Mouse (Mus musculus) left cerebral cortex, adult 18-20 months (tissue): ENCODE measurements around the gene Gse1. TPM values are rescaled to one million over a fixed set of nuclear protein-coding genes. Genes with fewer than 3 reads are reported as not detected.
"Not testable (repeated sequence)": the region's sequence is repeated elsewhere in the genome, so short reads cannot be mapped to it uniquely, and the experiment has no call there.

Experiments
- DNase-seq, 2 experiments: peaks; one replicate each; pipeline ENCODE4 v3.0.0; 2021 to 2022; ENCODE audit warnings: low spot score in 2 of 2, mixed read lengths in 1 of 2
- total RNA-seq, 2 experiments: library from RNA; stranded (reverse); gene quantifications; 2 replicates each; pipeline ENCODE4 v1.2.3; 2021

Gene Gse1
- total RNA-seq, 2 experiments from 2014 or later: 79.8 to 90.8 TPM

DNA sequence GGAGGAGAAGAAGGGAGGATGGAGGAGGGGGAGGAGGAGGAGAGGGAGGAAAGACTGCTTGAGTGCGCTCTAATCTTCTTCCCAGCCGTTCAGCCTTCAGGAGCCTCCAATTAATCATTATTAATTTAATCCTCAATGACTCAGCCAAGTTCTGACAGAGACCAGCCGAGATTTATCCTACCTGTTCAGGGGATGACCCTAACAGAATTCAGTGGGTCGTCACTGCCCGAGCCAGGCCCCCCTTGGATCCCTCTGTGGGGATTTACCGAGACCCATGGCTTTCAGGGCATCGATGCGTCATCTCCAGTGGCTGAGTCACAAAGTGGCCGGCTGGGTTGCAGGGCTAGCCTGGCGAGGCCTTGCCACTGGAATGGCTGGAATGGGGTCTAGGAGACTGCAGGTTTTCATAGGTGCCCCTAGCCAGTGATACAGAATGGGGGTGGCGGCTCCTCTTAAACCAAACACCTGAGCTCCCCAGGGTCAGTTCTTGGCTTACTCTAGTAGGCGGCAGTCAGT, 90.3 kb downstream of the Gse1 start:
- DNase-seq: no peak

DNA sequence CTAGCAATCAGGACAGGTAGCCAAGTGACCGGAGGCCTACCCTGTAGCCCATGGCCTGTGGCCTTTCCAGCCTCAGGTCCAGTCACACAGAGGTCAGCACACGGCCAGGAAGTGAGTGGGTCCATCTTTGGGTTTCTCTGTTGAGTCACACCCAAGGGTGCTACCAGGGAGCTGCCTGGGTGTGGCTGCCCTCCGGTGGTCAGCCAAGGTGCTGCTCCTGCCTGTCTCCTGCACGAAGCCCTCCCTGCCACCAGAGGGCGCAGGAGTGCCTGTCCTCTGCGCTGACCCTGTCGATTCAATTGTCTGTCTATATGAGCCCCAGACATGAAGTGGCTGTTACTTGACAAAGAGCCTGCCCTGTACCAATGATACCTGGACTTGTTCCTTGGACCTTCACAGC, 91.2 kb downstream of the Gse1 start:
- peak; percentile 72 for DNase-seq

DNA sequence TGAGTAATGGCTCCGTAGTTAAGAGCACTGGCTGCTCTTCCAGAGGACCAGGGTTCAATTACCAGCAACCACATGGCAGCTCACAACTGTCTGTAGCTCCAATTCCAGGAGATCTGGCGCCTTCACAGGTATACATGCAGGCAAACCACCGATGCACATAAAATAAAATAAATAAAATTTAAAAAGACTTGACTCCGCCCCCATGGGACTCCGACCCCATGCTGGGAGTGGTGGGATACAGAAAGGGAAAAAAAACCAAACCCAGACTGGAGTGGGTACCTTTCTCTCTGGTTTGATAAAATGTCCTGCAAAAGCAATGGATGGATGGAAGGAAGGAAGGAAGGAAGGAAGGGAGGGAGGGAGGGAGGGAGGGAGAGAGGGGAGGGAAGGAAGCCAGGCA, 91.9 kb downstream of the Gse1 start:
- DNase-seq: no peak

DNA sequence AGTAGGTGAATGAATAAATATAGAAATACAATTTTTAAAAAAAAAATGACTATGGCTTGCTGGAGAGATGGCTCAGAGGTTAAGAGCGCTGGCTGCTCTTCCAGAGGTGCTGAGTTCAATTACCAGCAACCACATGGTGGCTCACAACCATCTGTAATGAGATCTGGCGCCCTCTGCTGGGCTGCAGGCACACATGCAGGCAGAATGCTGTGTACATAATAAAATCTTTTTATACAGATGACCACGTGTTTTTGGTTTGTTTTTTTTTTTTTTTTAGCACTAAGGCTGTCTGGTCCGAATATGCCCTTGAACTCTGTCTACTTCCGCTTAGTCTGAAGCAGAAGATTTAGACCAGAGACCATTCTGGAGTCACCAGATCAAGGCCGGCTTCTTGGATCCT, 93.5 kb downstream of the Gse1 start:
- no peak for DNase-seq

DNA sequence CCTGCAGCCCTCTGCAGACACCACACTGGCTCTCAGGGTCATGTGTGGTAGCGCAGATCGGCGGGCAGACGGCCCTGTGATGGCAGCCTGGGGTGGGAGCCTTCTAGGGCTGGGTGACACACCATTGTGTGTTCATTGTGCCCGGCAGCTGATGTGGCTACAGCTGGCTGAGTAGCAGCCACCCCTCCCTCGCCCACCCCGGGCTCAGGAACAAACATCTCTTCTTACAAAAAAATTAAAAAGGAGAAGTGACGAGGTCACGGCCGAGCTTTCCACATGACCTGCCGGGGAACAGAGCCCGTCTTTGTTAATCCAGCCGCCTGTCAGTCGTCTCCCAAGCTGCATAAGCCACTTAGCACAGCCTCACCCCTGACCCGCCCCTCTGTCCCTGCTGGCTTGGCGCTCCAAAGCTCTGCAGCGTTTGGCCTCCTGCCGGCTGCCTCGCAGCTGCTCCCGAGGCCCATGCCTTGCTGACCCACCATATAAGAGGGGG, 94.7 kb downstream of the Gse1 start:
- peak; percentile 45 to 47 for DNase-seq

DNA sequence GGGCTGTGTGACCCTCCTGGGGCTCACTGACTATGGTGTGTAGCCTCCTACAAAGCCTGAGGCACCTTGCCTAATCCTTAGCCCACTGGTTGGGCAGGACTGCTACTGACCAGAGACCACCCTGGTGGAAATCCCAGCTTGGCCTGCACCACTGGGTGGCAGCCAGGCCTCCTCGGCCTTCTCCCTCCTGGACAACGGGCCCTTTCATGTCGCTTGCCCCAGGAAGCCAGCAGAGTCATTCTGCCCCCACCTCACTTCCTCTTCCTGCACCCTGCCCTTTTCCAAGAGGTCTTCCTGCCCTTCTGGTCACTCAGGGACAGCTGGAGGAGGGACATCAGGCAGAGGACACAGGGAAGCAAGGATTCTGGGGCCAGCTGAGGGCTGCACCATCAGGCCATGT, 96.3 kb downstream of the Gse1 start:
- DNase-seq: no peak

DNA sequence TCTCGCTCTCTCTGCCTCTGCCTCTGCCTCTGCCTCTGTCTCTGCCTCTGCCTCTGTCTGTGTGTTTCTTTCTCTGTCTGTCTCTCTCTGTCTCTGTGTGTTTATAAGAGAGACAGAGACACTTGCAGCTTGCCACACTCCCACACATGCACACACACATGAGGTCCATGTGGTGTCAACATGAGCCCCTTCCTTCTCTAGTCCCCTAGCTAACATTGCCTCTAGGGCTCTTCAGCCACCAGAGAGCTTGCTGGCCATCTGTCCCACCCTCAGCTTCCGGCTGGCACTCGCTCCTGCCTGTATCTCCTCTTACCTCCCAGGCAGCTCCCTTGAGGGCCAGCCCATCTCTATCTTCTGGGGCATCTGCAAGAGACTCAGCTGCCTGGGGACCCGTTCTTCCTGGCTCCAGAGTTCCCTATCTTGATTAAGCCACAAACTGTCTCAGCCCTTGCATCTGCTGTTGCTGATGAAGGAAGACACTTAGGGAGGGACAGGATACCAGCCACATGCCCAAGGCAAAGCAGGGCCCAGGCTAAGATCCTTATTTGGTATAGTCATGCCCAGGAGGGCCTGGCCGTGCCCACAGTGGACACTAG, 97.0 kb downstream of the Gse1 start:
- no peak for DNase-seq

DNA sequence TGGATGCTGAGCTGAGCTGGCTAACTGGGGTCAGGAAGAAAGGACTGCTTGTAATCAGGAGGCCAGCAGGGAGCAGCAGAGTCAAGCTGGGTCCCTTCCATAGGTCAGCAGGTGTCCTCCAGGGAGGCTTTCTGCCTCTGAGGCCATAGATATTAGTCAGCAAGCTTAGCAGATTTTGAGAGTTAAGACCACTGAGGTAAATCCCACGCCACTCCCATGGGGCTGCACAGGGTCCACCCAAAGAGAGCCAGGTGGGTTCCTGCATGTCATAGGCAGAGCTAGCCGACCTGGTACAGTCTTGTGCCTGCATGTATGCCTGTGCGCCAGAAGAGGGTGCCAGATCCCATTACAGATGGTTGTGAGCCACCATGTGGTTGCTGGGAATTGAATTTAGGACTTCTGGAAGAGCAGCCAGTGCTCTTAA, 98.9 kb downstream of the Gse1 start:
- DNase-seq: no peak

DNA sequence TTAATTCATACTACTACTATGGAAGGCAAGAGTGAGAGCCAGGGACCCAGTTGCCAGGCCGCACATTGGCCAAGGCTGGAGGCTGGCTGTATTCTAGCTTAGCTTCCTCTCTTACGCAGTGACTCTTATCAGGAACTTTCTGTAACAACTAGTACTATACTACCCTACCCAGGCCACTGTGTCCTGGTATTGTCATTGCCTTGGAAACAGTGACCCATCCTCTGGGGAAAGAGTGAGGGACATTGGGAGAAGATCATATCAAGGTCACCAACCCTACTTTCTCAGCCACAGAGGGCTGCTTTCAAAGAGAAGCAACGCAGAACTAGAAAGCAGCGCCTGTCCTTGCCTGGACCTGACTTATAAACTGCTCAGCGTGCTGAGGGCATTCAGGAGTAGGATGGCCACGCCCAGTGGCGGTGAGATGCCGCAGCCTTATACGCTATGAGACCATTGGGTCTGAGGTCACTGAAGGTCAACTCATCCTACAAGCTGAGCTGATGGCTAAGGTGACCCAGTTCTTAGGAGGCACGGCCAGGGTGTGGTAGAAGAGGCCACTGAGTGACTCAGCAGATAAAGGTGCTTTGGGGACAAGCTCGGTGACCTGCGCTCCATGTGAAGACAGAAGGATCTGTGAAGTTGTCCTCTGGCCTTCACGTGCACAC, 100.2 kb downstream of the Gse1 start:
- no peak for DNase-seq

DNA sequence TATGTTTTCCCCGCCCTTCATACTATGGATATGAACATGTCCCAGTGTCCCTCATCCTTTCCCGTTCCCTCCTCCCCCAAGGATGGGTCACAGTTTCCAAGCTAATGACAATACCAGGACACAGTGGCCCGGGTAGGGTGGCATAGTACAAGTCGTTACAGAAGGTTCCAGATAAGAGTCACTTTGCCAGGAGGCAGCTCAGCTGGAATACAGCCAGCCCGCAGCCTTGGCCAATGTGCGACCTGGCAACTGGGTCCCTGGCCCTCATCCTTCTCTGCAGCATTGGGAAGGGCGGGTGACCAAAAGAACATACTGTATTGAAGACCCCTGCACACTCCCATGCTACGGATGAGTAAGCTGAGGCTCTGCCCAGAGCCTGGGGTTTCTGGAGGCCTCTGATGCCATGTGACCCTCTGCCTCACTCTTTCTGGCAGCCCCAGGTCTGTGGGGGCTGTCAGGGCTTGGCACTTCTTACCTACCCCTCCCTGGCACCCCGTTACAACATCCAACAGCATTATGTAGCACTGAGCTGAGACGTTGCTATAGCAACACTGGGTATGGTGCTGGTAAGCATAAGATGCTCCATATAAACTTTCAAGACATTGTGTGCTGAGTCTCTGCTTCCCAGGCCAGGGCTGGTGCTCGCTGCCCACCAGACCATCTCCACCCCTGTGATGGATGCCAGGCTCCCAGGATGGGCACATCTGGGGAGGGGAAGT, 100.9 kb downstream of the Gse1 start:
- peak in 1 of 2 experiments; percentile 31 for DNase-seq

DNA sequence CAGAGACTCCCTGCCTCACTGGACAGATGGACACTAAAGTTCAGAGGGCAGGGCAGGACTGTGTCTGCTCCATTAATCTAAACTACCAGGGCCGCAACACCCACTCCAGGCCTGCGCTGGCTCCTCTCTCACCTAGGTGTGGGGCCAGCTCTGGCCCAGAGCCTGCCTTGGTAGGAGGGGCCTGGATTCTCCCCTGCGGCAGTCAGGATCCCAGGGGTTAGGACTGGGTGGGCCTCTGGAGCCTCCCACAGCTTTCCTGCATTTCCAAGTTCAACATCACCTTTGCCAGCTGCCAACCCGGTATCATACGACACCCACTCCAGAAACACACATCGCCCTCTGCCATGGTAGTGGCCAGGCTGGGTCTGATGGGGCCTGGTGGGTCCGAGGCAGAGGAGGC, 102.8 kb downstream of the Gse1 start:
- DNase-seq: no peak

DNA sequence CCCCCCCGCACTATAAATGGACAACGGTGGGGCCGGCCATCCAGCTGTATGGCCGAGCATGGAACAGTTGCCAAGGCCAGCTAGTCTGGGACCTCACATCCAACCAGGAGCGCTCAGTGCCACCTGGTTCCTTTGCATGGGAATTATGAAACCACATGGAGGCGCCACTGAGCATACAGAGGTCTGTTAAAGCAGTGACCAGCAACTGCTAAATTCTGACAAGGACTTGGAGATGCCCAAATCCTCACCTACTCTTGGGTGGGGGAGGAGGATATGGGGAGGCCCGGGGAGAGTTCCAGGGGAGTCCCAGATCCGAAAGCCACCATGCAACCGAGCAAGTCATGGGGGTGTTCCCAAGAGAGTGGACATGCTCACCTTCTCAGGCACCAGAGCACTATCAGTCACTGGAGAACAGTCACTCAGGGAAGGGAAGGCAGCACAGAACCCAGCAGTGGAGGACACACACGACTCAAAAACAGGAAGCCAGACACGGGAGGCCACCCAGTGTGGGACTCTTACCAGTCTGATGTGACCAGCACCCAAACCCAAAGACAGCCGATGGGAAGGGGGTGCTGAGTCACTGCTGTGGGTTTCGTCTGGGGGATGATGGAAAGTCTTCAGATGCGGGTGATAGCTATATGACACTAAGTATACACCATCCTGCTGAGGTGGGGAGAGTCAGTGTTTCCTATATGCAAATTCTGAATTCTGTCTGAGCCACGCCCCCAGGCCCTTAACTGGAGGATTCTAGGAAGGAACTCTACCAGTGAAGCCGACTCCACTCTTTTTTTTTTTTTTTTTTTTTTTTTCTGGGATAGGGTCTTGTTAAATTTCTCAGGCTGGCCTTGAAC, 104.3 kb downstream of the Gse1 start:
- DNase-seq: no peak

DNA sequence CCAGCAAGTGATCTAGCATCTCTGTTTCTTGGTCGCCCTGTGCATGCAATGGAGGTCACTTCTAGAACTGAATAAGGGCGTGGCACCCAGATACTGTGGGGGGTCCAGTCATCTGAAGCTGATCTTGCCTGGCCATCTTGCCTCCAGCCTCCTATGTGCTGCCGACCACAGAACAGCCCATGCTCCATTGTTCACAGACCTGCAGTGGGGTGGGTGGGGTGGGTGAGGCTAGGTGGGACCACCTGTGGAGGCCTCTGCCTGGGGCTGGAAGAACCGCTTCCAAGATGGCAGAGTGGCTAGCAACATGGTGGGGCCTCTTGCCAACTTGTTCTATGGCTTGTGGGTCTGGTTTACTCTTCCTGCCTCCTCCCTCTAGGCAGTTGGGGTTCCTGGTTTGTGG, 105.4 kb downstream of the Gse1 start:
- DNase-seq: no peak

DNA sequence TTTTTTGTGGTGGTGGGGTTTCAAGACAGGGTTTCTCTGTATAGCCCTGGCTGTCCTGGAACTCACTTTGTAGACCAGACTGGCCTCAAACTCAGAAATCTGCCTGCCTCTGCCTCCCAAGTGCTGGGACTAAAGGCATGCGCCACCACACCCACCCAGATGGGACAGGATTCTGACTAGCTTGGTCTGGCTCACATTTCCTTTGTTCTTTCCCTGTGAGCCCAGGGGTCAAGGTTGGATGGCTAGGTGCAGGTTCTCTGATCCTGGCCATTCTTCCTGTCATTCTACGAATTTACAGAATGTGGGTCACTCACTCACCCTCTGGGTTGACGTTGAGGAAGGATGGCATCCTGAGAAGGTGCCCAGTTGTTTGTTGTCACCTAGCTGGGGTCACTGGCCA, 106.0 kb downstream of the Gse1 start:
- DNase-seq: not testable (repeated sequence)

DNA sequence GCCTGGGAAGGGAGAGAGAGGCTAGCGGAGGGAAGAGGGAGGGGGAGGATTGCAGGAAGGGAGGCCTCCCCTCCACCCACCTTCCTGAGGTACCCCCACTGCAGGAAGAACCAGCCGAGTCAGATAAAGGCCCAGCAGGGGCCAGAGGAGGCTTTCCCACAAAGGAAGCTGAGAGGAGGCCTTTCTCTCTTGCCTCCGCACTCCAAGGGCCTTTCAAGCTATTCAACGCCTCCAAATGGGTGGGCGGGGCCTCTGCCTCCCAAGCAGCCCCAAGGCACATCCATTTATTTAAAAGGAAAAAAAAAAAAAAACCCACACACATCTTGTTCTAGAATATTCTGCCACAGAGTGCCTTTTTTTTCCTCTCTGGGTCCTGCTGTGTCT, 106.6 kb downstream of the Gse1 start:
- peak in 1 of 2 experiments; percentile 40 for DNase-seq

DNA sequence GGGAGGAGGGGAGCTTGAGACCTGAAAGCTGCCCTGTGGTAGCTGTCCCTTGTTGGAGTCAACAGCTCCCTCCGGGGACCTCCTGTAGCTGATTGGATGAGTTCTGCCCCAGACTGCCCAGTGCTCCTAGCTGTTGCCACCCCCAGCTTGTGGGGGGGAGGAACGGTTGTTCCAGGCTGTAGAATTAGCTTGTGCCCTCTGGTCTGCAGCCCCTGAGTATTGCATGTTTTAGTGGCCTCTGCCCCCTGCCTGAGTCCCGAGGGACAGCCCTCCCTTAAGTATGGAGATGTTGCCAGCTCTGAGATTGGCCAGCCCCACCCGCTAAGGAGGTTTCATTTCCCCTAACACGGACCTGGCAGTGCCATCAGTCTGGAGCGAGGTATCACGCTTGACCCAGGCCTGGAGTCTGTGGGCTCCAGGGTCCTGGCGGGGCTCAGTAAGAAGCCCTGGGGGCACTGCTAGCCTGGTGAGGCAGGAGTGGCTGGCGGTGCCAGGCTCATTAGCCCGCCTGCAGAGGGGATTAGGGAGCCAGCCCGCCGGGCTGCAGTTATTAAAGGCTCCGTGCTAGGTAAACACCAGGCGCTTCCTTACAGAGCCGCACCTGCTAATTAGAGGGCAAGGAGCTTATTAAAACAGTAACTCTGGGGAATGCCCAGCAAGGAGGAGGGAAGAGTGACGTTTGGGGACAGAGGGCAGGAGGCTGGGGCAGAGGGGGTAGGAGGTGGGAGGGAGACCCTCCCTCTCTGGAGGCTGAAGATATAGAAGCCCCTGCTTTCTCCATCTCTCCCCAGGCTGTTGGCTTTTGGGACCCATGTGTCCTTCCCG, 107.2 kb downstream of the Gse1 start:
- no peak for DNase-seq

DNA sequence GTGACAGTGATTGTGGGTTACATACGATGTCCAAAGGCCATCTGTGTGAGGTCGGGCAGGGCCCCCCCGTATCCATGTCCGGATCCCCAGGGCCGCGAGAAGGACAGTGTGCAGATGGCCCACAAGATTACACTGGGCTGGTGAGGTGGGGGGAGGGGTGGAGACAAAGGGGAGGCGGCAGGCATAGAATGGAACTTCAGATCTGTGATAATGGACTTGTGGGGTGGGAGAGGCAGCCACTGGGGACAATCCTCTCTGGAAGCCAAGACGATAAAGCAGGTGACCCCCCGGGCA, 107.8 kb downstream of the Gse1 start:
- DNase-seq: no peak

DNA sequence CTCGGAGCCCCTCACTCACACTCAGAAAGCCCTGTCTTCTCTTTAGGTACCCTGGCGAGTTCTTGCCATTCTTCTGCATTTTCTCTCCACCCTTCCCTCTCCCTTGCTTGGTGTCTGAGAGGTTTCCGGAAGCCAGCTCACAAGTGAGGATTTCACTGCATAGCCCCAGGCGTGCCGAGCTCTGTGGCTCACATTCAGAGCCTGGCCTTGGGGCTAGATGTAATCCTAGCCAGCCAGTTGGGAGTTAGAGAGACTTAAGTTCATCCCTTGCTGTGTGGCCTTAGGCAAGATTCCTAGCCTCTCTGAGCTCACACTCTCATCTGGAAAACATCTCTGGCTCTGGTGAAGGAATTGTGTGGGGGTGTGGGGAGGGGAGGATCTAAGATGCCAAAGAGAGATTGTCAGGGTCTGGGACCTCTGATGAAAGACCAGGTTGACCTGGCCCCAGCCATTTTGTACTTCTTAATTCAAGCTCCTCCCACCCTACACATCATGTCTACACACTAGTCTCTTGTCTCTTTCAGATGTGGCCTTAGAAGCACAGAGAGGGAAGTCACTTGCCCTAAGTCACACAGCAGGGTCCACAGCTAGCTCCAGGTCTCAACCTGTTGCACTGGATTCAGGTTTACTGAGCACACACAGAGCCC, 108.8 kb downstream of the Gse1 start:
- no peak for DNase-seq

DNA sequence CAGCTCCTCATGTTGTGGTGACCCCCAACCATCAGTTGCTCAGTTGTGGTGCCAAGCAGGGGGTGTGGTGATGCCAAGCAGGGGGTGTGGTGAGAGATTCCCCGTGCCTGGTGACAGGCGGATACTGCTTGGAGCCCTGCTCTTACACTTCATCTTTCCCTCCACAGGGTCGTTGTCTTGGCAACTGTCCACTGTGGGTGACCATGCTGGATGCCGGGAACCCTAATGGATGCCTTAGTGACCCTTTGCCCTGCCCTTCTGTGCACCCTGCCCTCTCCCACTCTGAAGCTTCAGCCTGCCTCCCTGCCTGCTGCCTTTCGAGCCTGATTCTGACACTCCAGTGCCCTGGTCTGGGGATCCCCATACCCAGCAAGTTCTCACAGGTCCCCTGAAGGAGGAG, 109.4 kb downstream of the Gse1 start:
- DNase-seq: no peak

DNA sequence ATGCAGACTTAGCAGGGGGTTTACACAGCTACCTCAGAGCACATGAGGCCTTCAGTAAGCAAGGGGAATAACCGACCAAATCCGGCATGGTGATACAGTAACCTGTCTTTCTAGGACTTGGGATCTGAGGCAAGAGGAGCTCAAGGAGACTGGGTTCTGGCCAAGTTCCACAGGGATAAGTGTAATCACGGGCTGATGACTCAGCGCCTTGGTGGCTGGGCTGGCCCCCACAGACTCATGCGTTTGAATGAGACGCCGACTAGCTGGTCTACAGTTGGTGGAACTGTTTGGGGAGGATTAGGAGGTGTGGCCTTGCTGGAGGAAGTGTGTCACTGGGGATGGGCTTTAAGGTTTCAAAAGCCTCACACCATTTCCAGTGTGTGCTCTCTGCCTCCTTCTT, 110.4 kb downstream of the Gse1 start:
- no peak for DNase-seq
